Mouse (Mus musculus) Muller cell, postnatal 12 days (primary cell): Measurements from ENCODE around the gene Irf3.
A peak's percentile ranks its signal among the peaks of the same experiment; 100 is the strongest.
"Not testable (repeated sequence)": the region's sequence is repeated elsewhere in the genome, so short reads cannot be mapped to it uniquely, and the experiment has no call there.

ENCODE experiments used
- DNase-seq: peaks from one replicate; pipeline ENCODE4 v3.0.0-alpha.2; 2015; ENCODE audit errors: inconsistent ontology term

Gene Irf3

DNA sequence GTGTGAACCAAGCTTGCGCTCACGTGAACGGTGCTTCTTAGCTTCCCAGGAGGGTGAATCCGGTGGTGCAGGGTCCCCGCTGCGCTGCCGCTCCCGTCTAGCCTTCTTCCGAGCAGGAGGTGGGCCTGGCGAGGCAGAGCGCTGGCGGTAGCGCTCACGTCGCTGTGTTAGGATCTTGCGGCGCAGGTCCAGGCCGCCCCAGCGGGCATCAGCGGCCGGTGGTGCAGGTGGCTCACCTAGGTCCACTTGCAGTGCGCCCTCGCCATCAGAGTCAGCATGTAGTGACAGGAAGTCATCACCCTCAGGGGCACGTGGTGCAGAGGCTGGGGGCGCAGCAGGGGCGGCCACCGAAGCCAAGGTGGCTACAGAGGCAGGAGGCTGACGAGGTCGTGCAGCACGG, 10.4 kb downstream of the Irf3 start:
- no peak for DNase-seq

DNA sequence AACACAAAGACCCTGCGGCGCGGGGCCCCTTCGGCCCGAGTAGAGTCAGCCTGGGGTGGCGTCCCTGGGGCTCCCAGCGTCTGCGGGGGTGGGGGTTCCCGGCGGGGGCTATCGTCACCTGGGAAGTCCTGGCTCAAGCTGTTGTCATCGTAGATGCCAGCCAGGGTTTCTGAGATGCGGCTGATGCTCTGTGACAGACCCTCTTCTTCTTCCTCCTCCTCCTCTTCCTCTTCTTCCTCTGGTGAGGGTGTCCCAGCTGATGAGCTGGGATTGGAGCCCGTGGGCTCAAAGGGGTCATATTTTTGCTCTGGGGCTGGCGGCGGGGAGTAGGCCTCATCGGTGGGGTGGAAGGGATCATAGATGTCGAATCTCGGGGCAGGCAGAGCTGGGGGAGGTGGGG, 11.0 kb downstream of the Irf3 start:
- no peak for DNase-seq

DNA sequence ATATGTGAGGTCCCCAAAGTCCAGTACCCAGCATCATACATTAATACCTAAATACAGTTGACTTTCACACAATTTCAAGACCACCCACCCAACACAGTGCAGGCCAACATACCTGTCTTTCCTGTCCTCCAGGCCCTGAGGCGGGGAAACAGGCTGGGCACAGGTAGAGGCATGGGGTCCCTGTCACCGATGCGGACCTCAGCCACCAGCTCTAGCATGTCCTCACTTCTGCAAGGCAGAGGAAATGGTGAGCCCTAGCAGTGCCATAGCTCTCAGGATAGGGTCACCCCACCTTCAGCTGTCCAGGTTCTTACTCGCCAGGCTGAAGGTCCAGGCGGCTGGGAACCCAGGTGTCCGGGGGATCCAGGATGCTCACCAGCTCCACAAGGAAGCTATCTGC, 14.6 kb downstream of the Irf3 start:
- DNase-seq, result no peak

DNA sequence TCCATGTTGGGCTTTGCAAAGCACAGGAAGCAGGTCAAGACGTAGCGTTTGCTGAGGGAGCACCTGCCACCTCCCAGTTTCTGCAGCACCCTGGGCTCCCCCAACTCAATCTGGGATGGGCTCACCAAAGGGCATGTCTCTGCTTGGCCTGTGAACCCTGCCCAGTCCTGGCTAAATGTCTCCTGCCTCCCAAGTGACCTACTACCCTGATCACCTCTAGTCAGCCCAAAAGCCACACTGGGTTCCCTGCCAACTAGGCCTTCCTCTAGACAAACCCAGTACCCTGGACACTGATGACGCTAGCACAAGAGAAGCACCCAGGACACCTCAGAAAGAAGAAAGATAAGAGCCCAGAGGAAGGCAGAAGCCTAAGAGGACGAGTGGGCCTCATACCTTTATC, 15.4 kb downstream of the Irf3 start:
- no peak for DNase-seq

DNA sequence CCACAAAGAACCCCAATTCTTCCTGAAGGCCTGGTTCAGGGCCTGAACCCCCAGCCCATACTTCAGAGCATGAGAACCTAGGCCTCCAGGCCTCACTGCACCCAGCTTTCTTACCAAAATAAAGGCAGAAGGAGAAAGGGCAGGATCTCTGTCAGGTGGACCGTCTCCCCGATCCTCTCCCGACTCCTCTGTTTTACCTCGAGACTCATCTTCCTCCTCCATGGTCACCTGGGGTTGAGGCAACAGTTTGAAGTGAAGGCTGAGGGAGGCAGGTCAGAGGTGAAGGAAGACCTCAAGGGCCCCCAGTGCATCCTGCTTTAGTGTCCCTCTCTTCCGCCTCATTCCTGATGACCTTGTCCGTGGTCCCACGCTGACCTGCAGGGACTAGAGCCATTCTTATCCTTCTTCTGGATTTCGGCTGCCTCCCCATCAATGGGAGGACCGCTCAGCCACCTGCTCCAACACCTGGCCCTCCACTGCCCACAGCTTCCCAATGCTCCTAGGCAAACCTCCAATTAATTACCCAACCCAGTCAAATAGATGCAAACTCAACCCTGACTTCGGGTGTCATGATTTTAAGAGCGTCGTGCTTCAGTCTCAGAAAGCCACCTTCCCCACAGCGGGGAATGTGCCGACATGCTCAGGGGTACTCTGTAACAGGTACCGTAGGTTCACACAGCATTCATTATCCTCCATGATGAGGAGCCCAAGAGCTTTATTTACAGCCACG, 16.1 kb downstream of the Irf3 start:
- no peak for DNase-seq

DNA sequence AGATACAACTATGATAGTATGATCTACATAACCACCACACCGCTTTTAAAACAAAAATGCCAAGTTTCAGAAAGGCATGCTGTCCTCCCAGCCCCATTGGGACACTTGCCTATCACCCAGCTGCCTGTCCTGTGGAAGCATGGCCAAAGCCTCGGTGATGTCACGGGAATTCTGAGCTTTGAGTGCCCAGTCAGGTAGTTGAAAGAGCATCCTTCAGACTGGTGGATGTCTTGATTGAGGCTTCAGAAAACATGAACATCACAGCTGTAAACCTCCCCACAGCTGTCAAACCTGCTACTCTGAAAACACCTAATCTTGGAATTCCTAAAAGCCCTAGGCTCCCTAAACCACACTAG, 16.6 kb downstream of the Irf3 start:
- DNase-seq, result no peak

DNA sequence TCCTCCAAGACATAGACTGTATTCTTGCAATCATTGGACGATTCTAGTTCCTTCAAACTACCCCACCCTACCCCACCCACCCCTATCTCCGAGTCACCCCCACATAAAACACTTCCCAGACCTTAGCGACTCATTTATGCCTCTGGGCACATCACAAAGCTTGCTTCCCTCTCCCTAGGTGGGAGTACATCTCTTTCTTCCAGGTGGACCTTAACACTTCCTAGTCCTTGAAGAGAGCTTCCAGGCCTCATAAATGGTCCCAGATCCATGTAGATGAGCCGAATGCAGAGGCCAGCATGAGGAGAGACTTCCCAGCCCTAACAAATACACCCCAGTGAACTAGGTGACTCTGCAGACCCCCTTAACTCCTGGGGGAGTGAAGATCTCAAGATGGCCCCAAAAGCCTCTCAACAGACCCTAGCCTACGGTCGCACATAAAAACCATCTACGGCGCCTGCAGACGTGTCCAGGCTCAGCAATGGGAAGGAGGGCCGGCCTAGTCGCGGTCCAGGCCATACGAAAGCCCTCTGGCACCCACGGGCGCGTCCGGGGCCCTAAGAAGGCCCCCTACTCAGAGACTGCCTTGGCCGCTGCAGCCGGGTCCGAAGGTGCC, 18.0 kb downstream of the Irf3 start:
- no peak for DNase-seq

DNA sequence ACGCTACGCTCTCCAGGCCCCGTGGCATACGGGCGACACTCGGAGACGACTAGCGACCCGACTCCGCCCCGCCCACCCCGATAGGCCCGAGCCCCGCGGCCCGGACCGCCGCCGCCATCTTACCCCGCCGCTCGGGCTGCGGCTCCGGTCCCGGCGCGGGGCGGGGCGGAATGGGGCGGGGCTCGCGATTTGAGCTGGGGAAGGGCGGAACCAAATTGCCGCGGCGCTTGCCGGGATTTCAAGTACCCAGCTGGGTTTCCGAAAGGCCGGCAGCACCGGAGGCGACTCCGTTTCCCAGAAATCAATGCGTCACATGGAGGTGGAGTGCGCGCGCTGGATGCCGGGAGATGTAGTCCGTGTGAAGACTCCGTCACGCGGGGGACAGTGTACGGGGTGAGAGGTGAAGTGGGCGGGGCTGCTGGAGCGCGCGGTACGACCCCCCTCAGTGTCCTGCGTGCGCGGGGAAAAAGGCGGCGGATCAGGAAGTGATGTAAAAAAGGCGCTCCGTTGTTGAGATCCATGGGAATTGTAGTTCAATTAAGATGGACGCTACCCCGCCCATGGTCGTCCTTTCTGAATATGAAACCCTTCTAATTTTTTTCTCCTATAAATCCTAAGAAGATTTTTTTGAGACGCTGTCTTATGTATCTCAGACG, 18.6 kb downstream of the Irf3 start, which contains the start of gene Scaf1:
Scaf1 (minus strand) TSS at position 407 of the 656 bp plus-strand sequence.
- DNase-seq, result peak; percentile 99

DNA sequence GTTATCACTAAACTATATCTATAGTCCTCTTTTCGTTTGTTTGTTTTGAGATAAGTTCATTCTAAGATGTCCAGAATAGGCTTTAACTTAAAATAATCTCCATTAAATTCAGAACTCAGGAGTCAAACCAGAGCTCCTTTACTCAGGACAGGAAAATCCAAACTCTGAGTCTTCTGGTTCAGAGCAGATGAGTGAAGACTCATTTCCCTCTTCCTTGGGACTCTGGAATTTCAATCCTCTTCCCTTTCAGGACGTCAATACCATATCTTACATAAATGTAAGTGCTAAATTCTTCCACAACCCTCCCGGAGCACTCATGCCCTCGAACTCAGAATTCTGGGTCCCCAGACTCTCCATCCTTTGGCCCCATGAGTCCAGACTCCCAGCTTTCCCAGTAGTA, 19.3 kb downstream of the Irf3 start:
- DNase-seq, result no peak

DNA sequence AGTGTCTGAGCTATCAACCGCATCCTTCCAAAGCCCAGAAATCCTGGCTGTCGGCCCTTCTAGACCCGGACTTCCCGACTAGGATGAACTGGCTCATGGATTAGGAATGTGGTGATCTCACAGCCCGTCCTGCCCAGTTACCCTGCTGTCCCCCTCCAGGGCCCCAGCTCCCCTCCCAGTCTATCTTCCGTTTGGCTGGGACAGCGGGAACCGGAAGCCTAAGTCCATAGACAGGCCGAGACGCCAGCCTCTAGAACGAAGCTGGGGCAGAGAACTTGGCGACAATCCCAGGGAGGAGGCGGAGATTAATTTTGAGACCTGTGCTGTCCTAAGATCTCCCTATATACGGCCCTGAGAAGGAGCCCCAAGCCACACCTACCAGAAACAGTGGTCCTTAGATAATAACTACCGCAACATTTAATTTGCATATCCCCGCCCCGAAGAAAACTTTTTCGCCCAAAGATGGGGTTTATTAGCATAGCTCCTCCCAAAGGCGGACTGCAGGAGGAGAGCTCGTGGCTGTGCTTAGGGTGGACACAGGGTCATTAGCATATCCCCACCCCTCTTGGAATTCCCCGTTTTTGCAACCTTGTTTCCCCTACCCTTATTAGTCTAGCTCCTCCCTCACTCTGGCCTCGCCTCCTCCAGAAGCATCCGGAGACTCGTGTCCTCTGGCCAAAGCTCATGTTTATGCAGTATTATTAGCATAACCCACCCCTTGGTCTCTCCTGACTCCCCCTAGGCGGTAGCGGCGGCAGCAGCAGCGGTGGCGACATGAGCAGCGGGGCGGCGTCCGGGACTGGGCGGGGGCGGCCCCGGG, 20.0 kb downstream of the Irf3 start, which contains the start of gene Rras:
Rras (plus strand) TSS at position 720 of the 820 bp plus-strand sequence.
- peak; percentile 100 for DNase-seq

DNA sequence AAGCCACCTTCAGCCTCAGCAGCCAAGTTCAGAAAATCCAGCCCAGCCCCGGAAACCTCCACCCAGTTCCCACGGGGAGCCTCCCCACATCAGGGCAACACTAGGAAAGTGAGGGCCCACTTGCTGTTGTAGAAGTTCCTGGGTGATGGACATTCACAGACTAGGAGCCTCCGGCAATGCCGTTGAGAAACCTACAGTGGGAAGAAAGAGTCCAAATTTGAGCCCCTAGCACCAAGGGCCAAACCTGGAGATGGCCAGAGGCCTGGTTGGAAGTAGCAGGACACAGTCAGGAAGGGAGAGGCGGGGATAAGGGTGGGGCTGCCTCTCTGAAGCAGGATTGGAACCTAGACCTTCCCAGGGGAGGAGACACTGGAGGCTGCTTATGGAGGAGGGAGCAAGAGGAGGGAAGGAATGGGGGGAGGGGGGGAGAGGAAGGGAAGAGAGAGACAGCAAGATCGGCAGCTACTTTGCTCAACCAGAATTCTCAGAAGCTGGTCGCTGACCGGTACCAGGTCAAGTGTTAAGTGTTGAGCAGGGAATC, 21.7 kb downstream of the Irf3 start:
- peak; percentile 91 for DNase-seq

DNA sequence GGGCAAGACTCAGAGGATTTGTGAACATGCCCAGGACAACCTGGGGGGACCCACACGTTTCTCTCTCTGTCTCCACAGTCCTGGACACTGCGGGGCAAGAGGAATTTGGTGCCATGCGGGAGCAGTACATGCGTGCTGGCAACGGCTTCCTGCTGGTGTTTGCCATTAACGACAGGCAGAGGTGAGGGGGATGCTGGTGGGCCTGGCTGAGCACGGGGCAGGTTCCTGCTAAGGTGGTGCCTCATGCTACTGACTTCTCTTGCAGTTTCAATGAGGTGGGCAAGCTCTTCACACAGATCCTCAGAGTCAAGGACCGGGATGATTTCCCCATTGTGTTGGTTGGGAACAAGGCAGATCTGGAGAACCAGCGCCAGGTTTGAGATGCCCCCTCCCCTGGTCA, 22.8 kb downstream of the Irf3 start:
- no peak for DNase-seq

DNA sequence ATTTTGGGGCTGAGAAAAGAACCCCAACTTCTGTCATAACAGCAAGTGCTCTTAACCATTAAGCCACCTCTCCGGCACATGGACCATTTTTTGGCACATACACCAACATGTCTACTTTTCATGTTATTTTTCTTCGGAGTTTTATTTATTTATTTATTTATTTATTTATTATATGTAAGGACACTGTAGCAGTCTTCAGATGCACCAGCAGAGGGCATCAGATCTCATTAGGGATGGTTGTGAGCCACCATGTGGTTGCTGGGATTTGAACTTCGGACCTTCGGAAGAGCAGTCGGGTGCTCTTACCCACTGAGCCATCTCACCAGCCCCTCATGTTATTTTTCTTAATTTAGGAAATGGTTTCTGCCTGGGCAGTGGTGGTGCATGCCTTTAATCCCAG, 26.3 kb downstream of the Irf3 start:
- DNase-seq, result not testable (repeated sequence)

DNA sequence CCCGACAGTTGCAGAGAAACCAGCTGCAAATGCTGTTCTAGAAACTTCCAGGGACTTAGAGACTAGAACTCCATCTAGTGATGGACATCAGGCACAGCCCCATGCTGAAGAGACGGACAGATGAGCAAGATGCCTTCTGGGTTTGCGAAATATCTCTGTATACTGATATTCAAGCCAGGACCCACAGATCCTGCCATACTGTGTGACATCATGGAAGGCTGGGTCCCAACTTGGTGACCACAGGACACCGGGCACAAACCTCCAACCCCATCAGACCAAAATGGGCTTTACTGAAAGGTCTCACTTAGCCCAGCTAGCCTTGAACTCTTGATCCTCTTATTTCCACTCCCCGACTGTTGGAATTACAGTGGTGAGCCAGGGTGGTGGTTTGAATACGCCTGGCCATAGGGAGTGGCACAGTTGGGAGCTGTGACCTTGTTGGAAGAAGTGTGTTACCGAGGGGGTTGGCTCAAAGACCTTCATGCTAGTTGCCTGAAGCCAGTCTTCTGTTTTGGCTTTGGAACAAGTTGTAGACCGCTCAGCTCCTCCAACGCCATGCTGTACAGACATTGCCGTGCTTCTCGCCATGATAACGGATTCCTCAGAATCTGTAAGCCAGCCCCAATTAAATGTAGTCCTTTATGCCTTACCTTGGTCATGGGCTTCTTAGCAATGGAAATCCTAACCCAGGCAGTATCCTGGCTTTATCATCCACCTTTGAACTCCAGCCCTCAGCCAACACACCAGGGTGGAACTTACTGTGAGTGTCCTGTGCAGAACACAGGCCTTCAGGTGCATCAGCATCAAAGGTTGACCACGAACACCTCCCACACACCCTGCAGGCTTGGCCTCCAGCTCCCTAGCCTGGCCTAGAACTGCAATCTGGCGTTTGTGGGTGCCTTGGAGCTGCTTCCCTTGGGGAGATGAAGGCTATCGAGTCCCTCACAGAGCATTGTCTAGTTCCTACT, 27.1 kb downstream of the Irf3 start:
- no peak for DNase-seq

DNA sequence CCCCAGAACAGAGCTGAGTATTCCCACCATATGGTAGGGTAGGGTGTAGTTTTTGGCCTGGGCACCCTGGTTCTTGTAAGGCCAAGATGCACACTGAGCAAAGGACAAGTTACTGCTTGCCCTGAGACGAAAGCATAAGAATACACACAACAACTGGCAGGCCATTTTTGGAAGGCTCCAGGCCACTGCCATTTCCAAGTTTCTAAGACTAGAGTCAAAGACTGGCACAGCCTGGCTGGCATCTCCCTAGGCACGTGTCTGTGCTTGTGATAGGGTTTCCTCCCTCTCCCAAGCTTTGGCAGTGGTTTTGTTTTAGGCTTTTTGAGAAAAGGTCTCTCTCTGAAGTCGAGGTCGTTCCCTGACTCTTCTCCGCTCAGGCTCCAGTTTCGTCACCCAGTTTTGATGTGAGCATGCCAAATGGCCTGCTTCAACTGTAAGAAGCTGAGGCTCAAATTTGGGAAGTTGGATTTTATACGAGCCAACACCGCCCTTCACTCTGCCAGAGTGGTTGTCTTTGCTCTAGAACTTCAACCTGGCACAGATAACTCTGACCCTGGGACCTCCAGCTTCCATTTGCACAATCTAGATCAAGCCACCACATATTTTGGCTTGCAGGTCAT, 28.3 kb downstream of the Irf3 start:
- no peak for DNase-seq

DNA sequence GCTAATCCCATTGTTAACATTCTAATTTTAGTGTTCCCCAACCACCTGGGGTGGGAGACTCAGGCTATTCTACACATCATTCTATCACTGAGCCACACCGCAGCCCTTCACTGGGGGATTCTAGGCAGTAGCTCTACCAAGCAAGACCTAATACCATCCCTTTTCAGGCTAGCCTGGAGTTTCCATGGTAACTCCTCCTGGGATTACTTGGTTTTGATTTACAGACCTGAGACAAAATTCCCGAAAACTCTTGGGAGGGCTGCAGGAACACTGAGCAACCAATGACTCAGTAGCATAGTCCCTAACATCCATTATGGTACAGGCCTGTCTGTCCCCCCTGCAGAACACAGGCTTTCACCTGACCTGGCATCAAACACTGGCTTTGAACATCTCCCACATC, 28.8 kb downstream of the Irf3 start:
- DNase-seq, result no peak

DNA sequence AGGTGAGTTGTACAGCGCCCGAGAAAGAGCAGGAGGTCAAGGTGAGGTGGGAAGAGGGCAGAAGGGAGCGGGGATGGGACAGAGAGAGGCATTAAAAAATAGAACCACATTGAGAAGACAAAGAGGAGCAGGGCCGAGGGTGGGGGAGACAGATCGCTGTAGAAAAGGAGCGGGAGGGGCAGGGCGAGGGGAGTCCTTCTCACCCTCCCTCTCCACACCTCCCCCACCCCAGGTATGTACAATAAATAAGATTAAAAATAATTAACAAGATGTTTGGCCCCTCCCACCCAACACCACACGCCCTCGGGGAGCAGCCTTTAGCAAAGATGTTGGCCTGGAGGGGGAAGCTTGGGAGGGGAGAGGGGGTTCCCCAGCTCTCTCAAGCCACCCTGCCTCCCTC, 30.3 kb downstream of the Irf3 start:
- no peak for DNase-seq

DNA sequence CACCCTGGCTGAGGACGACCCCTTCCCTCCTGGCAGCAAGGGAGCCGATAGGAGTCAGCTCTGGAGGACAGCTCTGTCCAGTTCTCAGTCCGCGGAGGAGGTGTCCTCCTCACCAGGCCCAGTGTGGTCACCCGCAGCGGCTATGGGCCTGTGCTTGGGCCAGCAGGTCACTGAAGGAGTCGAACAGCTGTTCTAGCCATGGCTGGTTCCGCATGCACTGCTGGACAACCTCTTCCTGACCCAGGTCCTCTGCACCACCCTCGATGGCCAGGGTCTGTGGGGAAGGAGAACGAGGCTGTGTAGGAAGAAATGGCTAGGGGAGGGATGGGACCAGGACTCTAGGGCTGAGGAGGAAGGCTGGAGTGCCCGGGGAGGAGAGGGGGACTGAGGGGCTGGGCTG, 30.9 kb downstream of the Irf3 start:
- DNase-seq, result no peak

DNA sequence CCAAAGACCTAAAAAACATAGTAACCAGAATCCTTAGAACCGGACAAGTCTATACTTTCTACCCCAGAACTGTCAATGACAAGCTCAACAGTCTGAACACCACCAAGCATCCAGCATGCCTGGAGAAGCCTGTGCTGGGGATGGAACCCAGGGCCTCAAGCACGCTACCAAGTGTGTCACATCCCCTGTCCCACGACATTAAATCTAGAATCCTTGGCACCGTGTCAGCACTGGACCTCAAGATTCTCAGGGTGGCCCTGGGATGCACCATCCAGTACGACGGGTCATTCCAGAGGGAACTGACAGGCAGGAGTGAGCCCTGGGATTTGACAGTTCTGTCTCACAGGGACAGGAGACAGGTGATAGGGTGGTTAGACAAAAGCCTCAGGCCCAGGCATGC, 32.5 kb downstream of the Irf3 start:
- no peak for DNase-seq

DNA sequence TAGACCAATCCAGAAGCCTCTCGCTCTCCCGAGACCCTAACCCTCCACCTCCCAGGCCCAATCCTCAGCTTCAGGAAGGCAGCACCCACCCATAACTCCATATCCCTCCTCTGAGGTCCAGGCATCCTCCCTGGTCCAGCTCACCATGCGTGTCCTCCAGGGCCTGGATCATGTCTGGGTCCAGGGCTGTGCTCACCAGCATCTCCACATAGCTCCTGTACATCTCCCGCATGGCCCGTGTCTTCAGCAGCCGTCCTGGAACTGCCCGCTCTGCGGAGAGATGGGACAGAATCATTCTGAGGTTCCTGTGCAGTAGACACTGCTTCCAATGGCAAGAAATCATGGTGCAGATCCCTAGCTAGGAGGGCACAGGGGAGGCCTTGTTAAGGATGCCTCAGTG, 33.4 kb downstream of the Irf3 start:
- no peak for DNase-seq
